Mouse (Mus musculus) urinary bladder, postnatal 14 days (tissue): Measurements from ENCODE around the gene Dennd1b.

Experiments used
- DNase-seq: peaks from one replicate; pipeline ENCODE4 v3.0.0; 2021; ENCODE audit warnings: low spot score

Dennd1b gene

DNA sequence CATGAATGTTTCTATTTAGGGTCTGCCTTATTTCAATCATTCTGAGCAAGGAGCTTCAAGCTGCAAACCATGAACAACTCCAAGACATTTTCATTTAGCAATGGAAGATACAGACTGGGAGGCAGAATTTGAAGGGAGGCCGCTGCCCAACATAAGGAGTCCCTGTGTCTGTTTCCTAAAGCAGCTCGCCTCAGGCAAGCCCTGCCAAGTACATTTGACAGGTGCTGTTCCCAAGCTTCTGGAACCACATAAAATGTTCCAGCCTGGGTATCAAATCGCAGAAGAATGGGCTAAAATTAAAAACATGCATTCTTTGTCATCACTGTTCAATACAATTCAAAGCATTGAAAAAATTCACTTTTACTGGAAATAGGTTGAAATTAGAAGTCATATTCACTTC is 229.4 kb downstream of the Dennd1b start:
- DNase-seq = no peak

DNA sequence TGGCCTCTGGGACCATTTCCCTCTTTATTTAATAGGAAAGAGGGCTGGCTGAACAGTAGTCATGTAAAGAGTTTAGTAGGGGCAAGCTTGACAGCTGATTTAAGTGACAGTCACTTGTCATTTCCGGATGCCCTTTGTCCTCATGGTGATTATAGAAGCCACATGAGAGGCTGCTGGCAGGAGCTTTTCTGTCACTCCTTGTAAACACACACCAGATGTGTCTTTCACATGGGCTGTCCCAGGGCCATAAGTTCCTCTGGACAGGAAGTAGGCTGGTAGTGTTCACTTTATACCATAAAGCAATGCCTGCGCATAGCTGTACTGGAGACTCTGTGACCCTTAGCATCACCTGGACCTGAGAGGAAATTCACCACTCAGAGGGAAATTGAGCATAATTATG is 230.8 kb downstream of the Dennd1b start:
- DNase-seq = no peak

DNA sequence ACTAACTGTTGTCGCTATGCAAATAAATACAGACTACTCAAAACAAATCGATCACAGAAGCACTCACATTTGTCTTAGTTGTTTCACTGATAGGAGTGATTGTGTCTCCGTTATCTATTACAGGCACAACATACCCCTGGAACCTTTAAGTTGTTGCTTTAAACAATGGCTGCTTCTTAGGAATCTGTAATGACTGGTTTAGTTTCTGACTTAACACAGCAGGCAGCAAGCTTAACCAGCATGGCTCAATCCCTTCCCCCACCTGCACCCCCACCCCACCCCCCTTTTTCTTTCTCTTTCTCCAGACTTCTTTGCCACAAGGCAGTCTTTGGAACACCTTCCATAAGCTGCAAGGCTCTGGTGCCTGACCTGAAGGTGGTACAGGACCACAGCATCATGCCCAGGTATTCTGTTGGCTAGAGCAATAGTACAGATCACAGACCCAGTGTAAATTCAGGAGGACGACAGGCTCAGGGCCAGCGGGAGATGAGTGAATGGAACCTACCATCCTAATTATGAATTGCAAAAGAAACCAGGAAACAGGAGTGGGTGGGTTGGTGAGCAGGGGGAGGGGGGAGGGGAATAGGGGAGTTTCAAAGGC is 231.3 kb downstream of the Dennd1b start:
- no peak for DNase-seq

DNA sequence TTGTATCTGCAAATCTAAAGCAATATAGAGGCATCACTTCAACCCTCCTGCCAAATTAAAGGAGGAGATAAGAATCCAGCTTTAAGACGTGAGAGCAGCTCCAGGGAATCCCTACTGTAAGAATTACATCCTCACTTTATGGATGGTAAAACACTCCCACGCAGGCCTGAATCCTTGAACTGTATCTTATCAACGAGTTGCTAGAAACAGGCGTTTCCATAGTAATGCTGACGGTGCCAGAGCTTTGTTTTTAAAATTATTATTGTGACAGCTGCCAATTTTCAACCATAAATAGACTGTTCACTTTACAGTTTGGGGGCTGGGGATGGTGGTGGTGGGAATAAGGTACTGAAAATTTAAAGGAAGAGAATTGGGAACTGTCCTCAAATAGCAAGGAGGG is 239.8 kb downstream of the Dennd1b start:
- DNase-seq = no peak

DNA sequence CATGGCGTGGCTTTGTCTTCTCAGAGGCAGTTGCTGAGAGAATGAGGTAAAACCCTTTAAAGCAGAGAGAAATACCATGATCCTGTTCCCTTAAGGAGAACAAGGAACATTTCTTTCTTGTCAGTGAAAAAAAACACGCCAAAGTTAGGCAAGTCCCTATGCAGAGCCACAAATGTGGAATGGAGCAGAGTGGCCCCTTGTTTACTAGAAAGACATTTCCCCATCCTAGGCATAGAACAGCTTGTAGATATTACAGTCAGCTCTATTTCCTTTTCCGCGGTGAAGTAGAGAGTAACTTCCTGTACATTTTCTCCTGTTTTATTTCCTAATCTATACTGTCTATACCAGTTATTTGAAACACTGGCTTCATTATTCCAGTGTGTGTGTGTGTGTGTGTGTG is 243.0 kb downstream of the Dennd1b start:
- no peak for DNase-seq

DNA sequence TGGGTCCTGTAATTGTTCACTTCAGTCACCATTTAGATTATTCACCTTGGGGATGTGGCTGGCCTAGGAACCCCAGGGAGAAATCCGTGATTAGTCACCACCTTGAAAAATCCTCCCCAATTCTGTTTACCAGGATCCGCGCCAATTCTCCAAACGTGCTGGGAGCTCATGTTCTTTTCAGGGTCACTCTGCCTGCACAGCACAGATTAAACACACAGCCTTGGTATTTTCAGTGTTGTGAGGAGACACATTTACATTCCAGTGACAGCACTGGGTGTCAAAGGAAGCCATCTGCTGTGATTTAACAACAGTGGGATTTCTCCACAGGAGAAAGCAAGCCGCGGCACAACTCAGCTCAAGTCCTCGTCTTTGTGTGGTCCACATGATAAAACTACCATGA is 246.6 kb downstream of the Dennd1b start:
- peak; percentile 20 for DNase-seq

DNA sequence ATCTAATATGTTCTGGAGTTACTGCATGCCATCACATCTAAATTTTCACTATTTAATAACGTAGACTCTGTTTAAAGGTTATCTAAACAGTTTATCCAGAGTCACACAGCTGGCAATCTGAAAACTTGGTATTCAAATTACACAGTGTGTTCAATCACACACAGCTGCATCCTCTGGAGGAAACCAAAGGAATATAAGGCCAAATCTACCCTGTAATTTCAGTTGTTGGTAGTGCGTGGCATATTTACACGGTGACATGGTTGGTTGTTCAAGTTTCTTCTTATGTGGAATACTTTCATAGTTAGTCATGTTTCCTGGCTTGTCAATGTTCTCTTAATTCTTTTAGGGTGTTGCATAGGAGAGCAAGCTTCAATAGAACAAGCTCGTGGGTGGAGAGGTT is 247.3 kb downstream of the Dennd1b start:
- DNase-seq = no peak

DNA sequence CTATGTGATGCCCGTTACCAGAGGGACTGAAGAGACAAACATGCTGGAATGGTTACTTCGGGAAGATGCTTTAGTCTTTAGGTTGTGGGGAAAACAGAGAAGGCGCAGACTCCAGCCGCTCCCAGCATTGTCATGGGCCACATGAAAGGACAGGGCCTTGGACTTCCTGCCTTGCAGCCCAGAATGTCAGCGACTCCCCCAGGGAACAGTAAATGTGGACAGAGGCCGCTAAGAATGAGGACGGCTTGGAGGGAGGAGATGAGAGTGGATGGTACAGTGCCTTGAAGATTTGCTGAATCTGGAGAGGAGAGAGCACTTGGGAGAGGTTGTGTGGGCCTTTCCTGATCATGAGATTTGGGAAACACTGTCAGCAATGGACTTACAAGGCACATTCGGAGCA is 252.1 kb downstream of the Dennd1b start:
- no peak for DNase-seq

DNA sequence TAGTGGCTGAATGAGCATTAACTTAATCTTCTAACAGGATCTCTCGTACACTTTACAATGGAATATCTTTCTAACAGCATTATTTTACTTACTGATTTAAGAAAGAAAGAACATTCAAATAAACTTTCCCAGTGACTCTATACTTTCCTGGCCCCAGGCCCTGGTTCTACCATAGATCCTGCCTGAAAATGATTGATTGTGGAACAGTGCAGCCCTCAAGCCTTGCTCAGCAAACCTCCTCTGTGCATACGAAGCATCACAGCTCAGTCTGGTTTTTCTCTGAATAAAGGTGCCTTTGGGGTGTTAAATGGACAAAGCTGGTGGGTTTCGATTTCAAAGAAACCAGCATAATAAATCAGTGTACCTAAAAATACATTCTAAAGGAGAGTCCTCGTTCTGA is 260.6 kb downstream of the Dennd1b start:
- DNase-seq = no peak

DNA sequence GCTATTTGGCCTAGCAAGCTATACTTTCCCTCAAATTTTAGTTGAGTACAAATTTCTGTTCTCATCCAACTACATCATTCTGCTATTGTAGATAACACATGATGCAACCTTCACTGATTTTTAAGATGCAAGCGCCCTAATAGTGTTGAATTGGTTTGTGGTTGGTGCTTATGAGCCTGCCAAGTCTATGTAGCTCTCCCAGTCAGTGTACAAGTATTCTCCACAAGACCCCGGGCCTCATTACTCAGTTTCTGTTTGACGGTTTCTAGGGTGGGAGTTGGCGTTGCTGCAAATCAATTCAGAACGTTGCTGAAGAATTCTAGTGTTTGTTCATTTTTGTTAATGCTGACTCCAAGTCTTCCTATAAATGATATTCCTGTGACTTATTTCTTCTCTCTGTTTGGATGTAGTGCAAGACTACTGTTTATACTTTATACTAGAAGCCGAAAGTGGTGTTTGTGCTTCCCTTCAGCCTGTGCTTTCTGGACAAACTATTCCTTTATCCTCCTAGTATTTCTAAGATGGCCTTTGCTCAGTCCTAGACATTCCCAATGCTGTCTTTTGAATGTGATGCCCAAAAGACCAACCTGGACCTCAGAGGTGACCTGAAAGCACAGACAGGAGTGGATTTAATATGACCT is 261.2 kb downstream of the Dennd1b start:
- DNase-seq = no peak
